Comparison of ENCODE assay signal across 20 mouse cellular contexts in the genomic region with DNA sequence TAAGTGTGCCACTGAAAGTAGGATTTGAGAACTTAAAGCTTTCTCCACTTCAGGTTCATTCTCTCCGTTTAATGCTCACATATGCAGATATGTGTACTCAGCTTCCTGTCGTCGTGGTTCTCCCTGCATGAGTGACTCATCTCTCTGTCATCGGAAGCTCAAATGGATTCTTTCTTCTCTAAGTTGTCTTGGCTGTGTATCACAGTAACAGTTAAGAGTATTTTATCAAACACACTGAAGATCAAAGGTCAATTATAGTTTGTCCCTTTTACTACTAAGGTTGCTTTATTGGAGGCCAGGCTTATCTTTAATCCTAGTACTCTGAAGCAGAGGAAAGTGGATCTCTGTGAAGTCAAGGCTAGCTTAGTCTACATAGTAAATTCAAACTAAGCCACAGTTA.
"Had no signal": no experiment of that assay in that cellular context is flagged by ENCODE, and none has a peak within 500 bp of the region (broad histone marks: within the 10 kb centered on the region; RNA-seq: fewer than 3 reads in every experiment).

No protein-coding gene starts in this region.

- DNase-seq: kidney, adult 9 months; kidney, postnatal 14 days; kidney, postnatal 4 days; layer of hippocampus, adult 9-11 months; liver; lung, adult 18-20 months; lung, postnatal 10 days; lung, postnatal 36 days; right cerebral cortex, adult 18-20 months; thymus, adult 18-20 months; thymus, postnatal 36 days had no signal

- ATAC-seq: liver, embryonic 12.5 days; midbrain, embryonic 13.5 days; midbrain, embryonic 16.5 days had no signal

- H3K9ac ChIP-seq: limb, embryonic 13.5 days; liver, embryonic 12.5 days; liver, embryonic 15.5 days; lung, embryonic 15.5 days; midbrain, embryonic 13.5 days had no signal

- H3K36me3 ChIP-seq: limb, embryonic 10.5 days; limb, embryonic 13.5 days; liver, embryonic 12.5 days; liver, embryonic 15.5 days; lung, embryonic 15.5 days; midbrain, embryonic 10.5 days; midbrain, embryonic 13.5 days had no signal

- H3K4me1 ChIP-seq: limb, embryonic 13.5 days; liver, embryonic 12.5 days; liver, embryonic 15.5 days; lung, embryonic 15.5 days; megakaryocyte, embryonic 14.5 days; midbrain, embryonic 10.5 days; midbrain, embryonic 13.5 days had no signal

- H3K27ac ChIP-seq: limb, embryonic 10.5 days; limb, embryonic 13.5 days; liver, embryonic 12.5 days; liver, embryonic 15.5 days; lung, embryonic 15.5 days; midbrain, embryonic 10.5 days; midbrain, embryonic 13.5 days had no signal

- H3K9me3 ChIP-seq: limb, embryonic 10.5 days; limb, embryonic 13.5 days; liver, embryonic 12.5 days; liver, embryonic 15.5 days; lung, embryonic 15.5 days; megakaryocyte, embryonic 14.5 days; midbrain, embryonic 10.5 days; midbrain, embryonic 13.5 days had no signal

- H3K4me3 ChIP-seq: limb, embryonic 10.5 days; limb, embryonic 13.5 days; liver, embryonic 12.5 days; liver, embryonic 15.5 days; lung, embryonic 15.5 days; megakaryocyte, embryonic 14.5 days; midbrain, embryonic 10.5 days; midbrain, embryonic 13.5 days had no signal

- H3K4me2 ChIP-seq: limb, embryonic 13.5 days; liver, embryonic 12.5 days; liver, embryonic 15.5 days; lung, embryonic 15.5 days; midbrain, embryonic 13.5 days had no signal

- H3K27me3 ChIP-seq: limb, embryonic 13.5 days; liver, embryonic 12.5 days; liver, embryonic 15.5 days; lung, embryonic 15.5 days; megakaryocyte, embryonic 14.5 days; midbrain, embryonic 13.5 days had no signal
